Mouse (Mus musculus) CH12.LX (cell line): ENCODE results near the gene Dpp4.

Source experiments
- CTCF ChIP-seq, 2 experiments: IDR thresholded peaks in 1 of 2; conservative IDR thresholded peaks in 1 of 2; 2 replicates each; pipeline ENCODE4 v1.5.1; 2011 to 2012; ENCODE audit warnings: low read depth in 2 of 2, low read length in 2 of 2, improper control_type of control experiment in 1 of 2, inconsistent platforms in 1 of 2, mild to moderate bottlenecking in 1 of 2, moderate library complexity in 1 of 2
- E2F4 ChIP-seq: IDR thresholded peaks from 2 replicates; pipeline ENCODE4 v1.6.1; 2011; ENCODE audit warnings: low read depth, low read length, improper control_type of control experiment; ENCODE audit not compliant: insufficient replicate concordance
- MAX ChIP-seq: IDR thresholded peaks from 2 replicates; pipeline ENCODE4 v1.6.1; 2011; ENCODE audit warnings: low read length, improper control_type of control experiment
- MXI1 ChIP-seq: IDR thresholded peaks from 2 replicates; pipeline ENCODE4 v1.6.1; 2011; ENCODE audit warnings: mild to moderate bottlenecking, low read depth, low read length, improper control_type of control experiment
- MYC ChIP-seq: IDR thresholded peaks from 2 replicates; pipeline ENCODE4 v1.6.1; 2011; ENCODE audit warnings: low read depth, mild to moderate bottlenecking, improper control_type of control experiment, low read length
- POLR2A ChIP-seq: IDR thresholded peaks from 2 replicates; pipeline ENCODE4 v1.6.1; 2011; ENCODE audit warnings: low read depth, mild to moderate bottlenecking, improper control_type of control experiment, low read length
- USF1 ChIP-seq: IDR thresholded peaks from 2 replicates; pipeline ENCODE4 v1.6.1; 2014; ENCODE audit warnings: low read depth, mild to moderate bottlenecking, inconsistent platforms, low read length, improper control_type of control experiment
- ZC3H11A ChIP-seq: IDR thresholded peaks from 2 replicates; pipeline ENCODE4 v1.6.1; 2012; ENCODE audit warnings: low read depth, mild to moderate bottlenecking, inconsistent platforms, low read length, improper control_type of control experiment

DNA sequence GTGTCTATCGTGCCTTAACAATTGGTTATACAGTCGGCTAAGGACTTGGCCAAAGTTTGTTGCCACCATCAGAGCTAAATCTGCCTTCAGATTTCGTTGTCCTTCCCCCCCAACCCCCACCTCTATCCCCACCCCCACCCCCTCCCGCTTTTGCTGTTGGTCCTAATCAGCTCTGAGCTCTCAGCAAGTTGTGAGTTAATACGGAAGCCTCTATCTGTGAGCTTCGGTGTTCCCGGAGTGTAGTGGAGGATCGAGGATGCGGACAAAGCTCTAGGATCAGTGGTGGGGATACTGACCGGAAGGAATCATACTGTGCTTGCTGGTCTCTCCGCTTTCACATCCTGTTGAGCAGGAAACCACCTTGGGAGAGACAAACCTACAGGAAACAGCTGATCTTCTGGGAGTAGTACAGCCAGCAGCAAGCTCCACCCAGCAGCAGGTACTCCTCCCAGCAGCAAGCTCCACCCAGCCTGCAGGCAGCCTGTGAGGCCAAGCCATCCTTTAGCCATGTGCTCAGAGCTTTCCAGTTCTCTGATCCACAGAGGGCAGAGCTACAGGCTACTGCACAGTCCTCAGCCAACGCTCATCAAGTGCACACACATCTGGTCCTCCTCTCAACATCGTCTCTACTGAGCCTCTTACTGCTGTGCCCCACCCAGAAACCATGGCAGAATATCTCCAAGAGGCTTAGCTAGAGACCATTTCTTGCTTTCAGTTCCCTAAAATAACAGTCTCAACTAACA, 28.9 kb upstream of the Dpp4 start:
- peak; percentile 93 for TF ChIP-seq MAX
- TF ChIP-seq POLR2A = peak; percentile 89
- TF ChIP-seq MYC = peak; percentile 98
- no peak for TF ChIP-seq CTCF (conservative IDR thresholded peaks at IDR 0.05 in 1 of 2, IDR thresholded peaks at IDR 0.05 in 1 of 2; ENCODE audit: low read depth in 2 of 2, low read length in 2 of 2)
- TF ChIP-seq MXI1 = peak; percentile 70; the same call in 1 of the 2 replicates
- TF ChIP-seq ZC3H11A = no peak
- no peak for TF ChIP-seq E2F4
- TF ChIP-seq USF1 = no peak
